In the genomic region with DNA sequence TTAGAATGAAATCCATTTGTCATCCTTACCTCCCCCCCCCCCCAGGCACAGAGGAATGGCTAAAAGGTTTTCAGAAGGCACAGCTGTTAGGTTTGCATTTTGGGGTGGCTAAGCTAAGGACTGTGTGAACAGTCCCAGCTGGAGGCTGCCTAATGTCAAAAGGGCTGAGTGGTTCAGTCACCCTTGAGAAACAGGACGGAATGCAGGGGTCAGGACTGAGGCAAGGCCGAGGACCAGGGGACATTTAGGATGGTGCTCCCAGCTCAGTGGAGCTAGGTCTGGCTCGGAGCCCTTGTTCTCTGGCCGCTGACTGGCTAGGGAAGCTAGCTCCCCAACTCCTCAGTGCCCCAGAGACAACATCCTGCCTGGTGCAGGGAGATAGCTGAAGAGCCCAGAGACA, we compare ENCODE assay signal across 14 mouse cellular contexts. TPM values are rescaled to one million over a fixed set of nuclear protein-coding genes. Genes with fewer than 3 reads are reported as not detected.
DNase-seq lines count a peak whose midpoint lies in the region; ATAC-seq and TF ChIP-seq lines count a peak whose summit lies in the region.
"Had no signal": no experiment of that assay in that cellular context is flagged by ENCODE, and none has a peak within 500 bp of the region (broad histone marks: within the 10 kb centered on the region; RNA-seq: fewer than 3 reads in every experiment).

No protein-coding gene starts in this region.

- 77% methylated on average over 4 of the region's 4 CpGs for WGBS in liver, adult 2 months
- 15% methylated on average over 4 of the region's 4 CpGs for WGBS in hindbrain, embryonic 13.5 days
- WGBS in neural tube, embryonic 13.5 days: 26% methylated on average over 4 of the region's 4 CpGs

- intact Hi-C loops in gastrocnemius, postnatal 36 days (cut with DNase I): no loop called here

- no peaks in the 10 kb centered on the region for H3K36me3 ChIP-seq in liver, adult 2 months (ENCODE audit: control insufficient read depth, insufficient read depth, low read length)
- peaks cover 36% of the 10 kb centered on the region for H3K36me3 ChIP-seq in hindbrain, embryonic 13.5 days
- peaks cover 38% of the 10 kb centered on the region for H3K36me3 ChIP-seq in neural tube, embryonic 13.5 days
- H3K36me3 ChIP-seq: forebrain, embryonic 12.5 days; midbrain, embryonic 12.5 days had no signal

- H3K9me3 ChIP-seq in hindbrain, embryonic 13.5 days: no peaks in the 10 kb centered on the region
- H3K9me3 ChIP-seq in neural tube, embryonic 13.5 days: no peaks in the 10 kb centered on the region
- H3K9me3 ChIP-seq: forebrain, embryonic 12.5 days; heart, embryonic 13.5 days; limb, embryonic 13.5 days; midbrain, embryonic 12.5 days had no signal

- H3K79me2 ChIP-seq in liver, adult 2 months (ENCODE audit: control insufficient read depth, insufficient read depth, low read length): no peaks in the 10 kb centered on the region

- TF ChIP-seq POLR2A in liver, adult 2 months (IDR thresholded peaks at IDR 0.05; ENCODE audit: extremely low read depth, insufficient read depth, low read length): no peak

- no peak overlapping the region for H3K4me2 ChIP-seq in hindbrain, embryonic 13.5 days
- no peak overlapping the region for H3K4me2 ChIP-seq in neural tube, embryonic 13.5 days
- H3K4me2 ChIP-seq: forebrain, embryonic 12.5 days; heart, embryonic 13.5 days; limb, embryonic 13.5 days; midbrain, embryonic 12.5 days had no signal

- DNase-seq in liver, adult 2 months (ENCODE audit: extremely low read depth, low read depth, low spot score): peak; percentile 27
- no peak for DNase-seq in liver
- peak; percentile 48 to 53 for DNase-seq in kidney, postnatal 36 days
- no peak for DNase-seq in thymus, postnatal 36 days
- no peak for DNase-seq in gastrocnemius, postnatal 36 days
- DNase-seq: cerebellum, adult 11-12 months; gastrocnemius, adult 2 months; layer of hippocampus, adult 9-11 months had no signal

- no peak overlapping the region for H3K9ac ChIP-seq in liver, adult 2 months (ENCODE audit: low read depth, low read length)
- no peak overlapping the region for H3K9ac ChIP-seq in hindbrain, embryonic 13.5 days
- H3K9ac ChIP-seq in neural tube, embryonic 13.5 days: no peak overlapping the region
- H3K9ac ChIP-seq: forebrain, embryonic 12.5 days; heart, embryonic 13.5 days; limb, embryonic 13.5 days; midbrain, embryonic 12.5 days had no signal

- H3K27ac ChIP-seq in liver, adult 2 months (replicated peaks; ENCODE audit: insufficient read depth, low read depth, low read length): peak overlapping the region; percentile 44
- H3K27ac ChIP-seq in hindbrain, embryonic 13.5 days: peak overlapping the region; percentile 14; the same call in 1 of the 2 replicates
- peak overlapping the region; percentile 34; the same call in 1 of the 2 replicates for H3K27ac ChIP-seq in neural tube, embryonic 13.5 days (replicated peaks)
- H3K27ac ChIP-seq: forebrain, embryonic 12.5 days; gastrocnemius, adult 2 months; heart, embryonic 13.5 days; limb, embryonic 13.5 days; midbrain, embryonic 12.5 days had no signal

- H3K4me3 ChIP-seq in liver, adult 2 months (ENCODE audit: insufficient read depth, low read depth, low read length): no peak overlapping the region
- H3K4me3 ChIP-seq in hindbrain, embryonic 13.5 days: no peak overlapping the region
- no peak overlapping the region for H3K4me3 ChIP-seq in neural tube, embryonic 13.5 days
- H3K4me3 ChIP-seq: forebrain, embryonic 12.5 days; gastrocnemius, adult 2 months; heart, embryonic 13.5 days; limb, embryonic 13.5 days; midbrain, embryonic 12.5 days had no signal

- TF ChIP-seq CTCF in liver, adult 2 months (IDR thresholded peaks at IDR 0.05; ENCODE audit: low read depth, low read length): no peak

- no peak for ATAC-seq in hindbrain, embryonic 13.5 days (ENCODE audit: low FRiP score)
- ATAC-seq in neural tube, embryonic 13.5 days (ENCODE audit: low read depth): no peak

- H3K27me3 ChIP-seq in liver, adult 2 months (ENCODE audit: control insufficient read depth, insufficient read depth, low read length): no peaks in the 10 kb centered on the region
- no peaks in the 10 kb centered on the region for H3K27me3 ChIP-seq in hindbrain, embryonic 13.5 days
- H3K27me3 ChIP-seq in neural tube, embryonic 13.5 days: no peaks in the 10 kb centered on the region

- no peaks in the 10 kb centered on the region; the same call in none of the 2 replicates for H3K4me1 ChIP-seq in liver, adult 2 months (ENCODE audit: control insufficient read depth, insufficient read depth, low read length)
- peaks cover 61% of the 10 kb centered on the region for H3K4me1 ChIP-seq in hindbrain, embryonic 13.5 days (replicated peaks)
- peaks cover 63% of the 10 kb centered on the region for H3K4me1 ChIP-seq in neural tube, embryonic 13.5 days (replicated peaks)

RNA-seq across cellular contexts. Expression of gene Tpbgl, which starts 44.0 kb away (rescaled TPM):
- 1.9 and 2.8 TPM in 2 replicates for total RNA-seq in liver, adult 2 months (2014; rRNA removed)
- polyA plus RNA-seq in liver, adult 2 months (2012; rRNA removed): 6.3 and 6.4 TPM in 2 replicates
- polyA plus RNA-seq in hindbrain, embryonic 13.5 days (2015; fragmentation: Nextera tagmentation; extraction: Ambion mirVana): 1.4 TPM in 2 replicates
- polyA plus RNA-seq in neural tube, embryonic 13.5 days (2015; fragmentation: Nextera tagmentation; extraction: Ambion mirVana): 2.2 and 3.8 TPM in 2 replicates
- total RNA-seq in gastrocnemius, postnatal 36 days (2021): 10 to 100 TPM; 56.4 to 57.7 TPM

RNA-seq across cellular contexts. Expression of gene Arrb1, which starts 47.6 kb away (rescaled TPM):
- total RNA-seq in liver, adult 2 months (2014; rRNA removed): 6.5 and 9.5 TPM in 2 replicates
- 5.3 and 6.2 TPM in 2 replicates for polyA plus RNA-seq in liver, adult 2 months (2012; rRNA removed)
- 15.6 and 15.9 TPM in 2 replicates for polyA plus RNA-seq in hindbrain, embryonic 13.5 days (2015; fragmentation: Nextera tagmentation; extraction: Ambion mirVana)
- polyA plus RNA-seq in neural tube, embryonic 13.5 days (2015; fragmentation: Nextera tagmentation; extraction: Ambion mirVana): 15.9 and 16.2 TPM in 2 replicates
- 1 to 10 TPM; 7.8 to 8.6 TPM for total RNA-seq in gastrocnemius, postnatal 36 days (2021)

Comparison
In these comparisons a context has a peak if more than half of its experiments do, and no peak if none do; other contexts are left out.
1. DNase-seq: peak in liver, adult 2 months (single experiment) and kidney, postnatal 36 days (2 of 2); none in liver (single experiment), thymus, postnatal 36 days (0 of 2) and gastrocnemius, postnatal 36 days (0 of 2).
2. Peak in every context shown above with its lines, with median percentiles within 50 percentile points of each other: H3K27ac ChIP-seq.